Mouse (Mus musculus): Measurements from ENCODE around the gene Pdhx. TPM values are rescaled to one million over a fixed set of nuclear protein-coding genes. Genes with fewer than 3 reads are reported as not detected.

Gene Pdhx
- total RNA-seq, 2 experiments from 2014 or later: 53.7 to 55.5 TPM

DNA sequence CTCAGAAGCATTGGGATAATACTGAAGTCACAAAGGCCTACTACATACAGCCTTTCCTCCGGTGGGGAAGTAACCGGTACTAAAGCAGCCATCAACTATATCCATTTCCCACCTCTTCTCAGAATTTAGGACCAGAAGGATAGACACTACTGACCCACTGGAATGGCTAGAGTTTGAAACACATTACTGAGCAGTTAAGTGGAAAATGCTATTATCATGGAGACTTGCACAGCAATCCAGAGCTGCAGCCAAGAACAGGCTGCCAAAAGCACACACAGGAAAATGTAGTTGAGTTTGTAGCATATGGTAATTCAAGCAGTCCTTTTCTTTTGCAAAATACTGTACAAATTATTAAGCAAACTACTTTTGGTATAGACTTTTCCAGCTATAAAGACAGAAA, 28.0 kb downstream of the Pdhx start:
- H3K4me3 ChIP-seq: no peak overlapping the region

GRCm38 (mm10) chr2:103040896-103041295, 32.4 kb downstream of the Pdhx start:
- TF ChIP-seq CTCF (conservative IDR thresholded peaks at IDR 0.05): no peak
- H3K4me3 ChIP-seq: no peak overlapping the region
- DNase-seq (ENCODE audit: low spot score in 2 of 2): no peak
- H3K27ac ChIP-seq: no peak overlapping the region

More for the DNA sequence above, 28.0 kb downstream of the Pdhx start:
- no peak overlapping the region for H3K27ac ChIP-seq
- TF ChIP-seq CTCF (conservative IDR thresholded peaks at IDR 0.05): no peak
- DNase-seq (ENCODE audit: low spot score in 2 of 2): no peak

DNA sequence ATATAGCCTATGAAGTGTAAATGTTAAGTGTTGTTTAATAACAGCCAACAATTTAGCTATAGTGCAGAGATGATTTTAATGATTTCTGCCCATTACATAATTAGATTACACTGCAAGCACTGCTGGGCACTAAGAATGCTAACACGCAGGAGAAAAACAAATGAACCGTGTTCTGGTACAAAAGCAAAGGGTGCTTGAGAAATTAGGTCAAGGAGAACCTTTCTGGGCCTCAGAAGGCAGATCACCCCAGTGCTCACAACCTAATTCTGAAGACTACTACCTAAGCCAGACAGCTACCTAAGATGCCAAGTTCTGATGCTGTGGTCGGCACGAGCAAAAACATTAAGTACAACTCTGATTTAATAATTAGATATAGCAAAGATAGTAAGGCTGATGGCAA, 35.5 kb downstream of the Pdhx start:
- Histone ChIP-seq H3K27ac (no peak overlapping the region), H3K4me3 (no peak overlapping the region)
- no peak for TF ChIP-seq CTCF (conservative IDR thresholded peaks at IDR 0.05)
- DNase-seq (ENCODE audit: low spot score in 2 of 2): no peak

DNA sequence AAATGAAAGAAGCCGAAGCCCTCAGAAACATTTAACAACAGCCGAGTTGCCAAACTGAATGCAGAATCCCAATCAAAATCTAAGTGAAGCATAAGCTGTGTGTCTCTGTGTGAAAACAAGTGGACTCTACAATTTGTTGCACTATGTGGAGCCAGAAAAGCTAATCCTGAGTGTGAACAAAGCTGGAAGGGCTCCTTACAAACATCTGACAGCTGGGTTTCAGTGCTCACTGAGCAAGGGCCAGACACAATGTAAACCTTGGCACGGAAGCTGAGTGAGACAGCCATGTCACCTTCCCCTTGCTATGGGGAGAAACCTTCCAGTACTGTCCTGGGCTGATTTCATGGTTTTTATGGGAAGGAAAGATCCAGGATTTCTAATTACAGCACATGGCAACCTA, 50.6 kb downstream of the Pdhx start:
- H3K27ac ChIP-seq: peak overlapping the region; percentile 41; the same call in 1 of the 2 replicates
- no peak for TF ChIP-seq CTCF (conservative IDR thresholded peaks at IDR 0.05)
- DNase-seq (ENCODE audit: low spot score in 2 of 2): no peak
- no peak overlapping the region for H3K4me3 ChIP-seq

GRCm38 (mm10) chr2:103020191-103020987, 52.9 kb downstream of the Pdhx start:
- no peak overlapping the region for H3K27ac ChIP-seq
- no peak for TF ChIP-seq CTCF (conservative IDR thresholded peaks at IDR 0.05)
- H3K4me3 ChIP-seq: no peak overlapping the region
- peak in 1 of 2 experiments; percentile 23 for DNase-seq (ENCODE audit: low spot score in 2 of 2)

- Histone ChIP-seq H3K4me3 (no peak overlapping the region), H3K27ac (no peak overlapping the region)
- TF ChIP-seq CTCF (conservative IDR thresholded peaks at IDR 0.05): peak; percentile 79
- peak in 1 of 2 experiments; percentile 13 for DNase-seq (ENCODE audit: low spot score in 2 of 2)
Observed at GRCm38 (mm10) chr2:103018817-103019494, 54.4 kb downstream of the Pdhx start.

- Histone ChIP-seq H3K27ac (no peak overlapping the region), H3K4me3 (no peak overlapping the region)
- TF ChIP-seq CTCF (conservative IDR thresholded peaks at IDR 0.05): no peak
- DNase-seq (ENCODE audit: low spot score in 2 of 2): peak in 1 of 2 experiments; percentile 7
Observed at GRCm38 (mm10) chr2:103017391-103017824, 55.9 kb downstream of the Pdhx start.

GRCm38 (mm10) chr2:103016089-103016488, 57.2 kb downstream of the Pdhx start:
- no peak for TF ChIP-seq CTCF (conservative IDR thresholded peaks at IDR 0.05)
- DNase-seq (ENCODE audit: low spot score in 2 of 2): no peak
- no peak overlapping the region for H3K4me3 ChIP-seq

GRCm38 (mm10) chr2:103012782-103013575, 60.3 kb downstream of the Pdhx start:
- no peak overlapping the region for H3K27ac ChIP-seq
- TF ChIP-seq CTCF (conservative IDR thresholded peaks at IDR 0.05): peak; percentile 62
- no peak for DNase-seq (ENCODE audit: low spot score in 2 of 2)
- H3K4me3 ChIP-seq: no peak overlapping the region

More at GRCm38 (mm10) chr2:103016089-103016488, 57.2 kb downstream of the Pdhx start:
- H3K27ac ChIP-seq: no peak overlapping the region

- Histone ChIP-seq H3K4me3 (no peak overlapping the region), H3K27ac (no peak overlapping the region)
- TF ChIP-seq CTCF (conservative IDR thresholded peaks at IDR 0.05): no peak
- no peak for DNase-seq (ENCODE audit: low spot score in 2 of 2)
Observed at GRCm38 (mm10) chr2:103008221-103008620, 65.1 kb downstream of the Pdhx start.

DNA sequence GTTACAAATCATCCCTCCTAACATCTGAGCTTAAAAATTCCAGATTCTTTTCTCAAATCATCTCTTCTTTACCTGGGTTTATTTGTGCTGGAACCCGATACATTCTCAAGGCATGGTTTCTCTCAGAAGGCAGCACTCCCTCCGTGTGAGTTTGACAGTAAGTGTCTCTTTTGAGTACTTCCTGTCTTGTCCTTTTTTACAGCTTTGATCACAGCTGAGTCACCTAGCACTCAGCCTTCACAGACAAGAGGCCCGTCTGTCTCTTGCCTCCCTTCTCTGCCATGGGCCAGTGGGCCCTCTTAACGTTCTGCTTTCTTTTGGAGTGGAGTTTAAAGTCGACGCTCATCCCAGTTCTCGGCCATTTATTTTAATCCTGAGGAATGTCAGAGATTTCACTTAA, 68.7 kb downstream of the Pdhx start:
- H3K27ac ChIP-seq: no peak overlapping the region
- no peak for DNase-seq (ENCODE audit: low spot score in 2 of 2)
- no peak overlapping the region for H3K4me3 ChIP-seq
- TF ChIP-seq CTCF (conservative IDR thresholded peaks at IDR 0.05): no peak

DNA sequence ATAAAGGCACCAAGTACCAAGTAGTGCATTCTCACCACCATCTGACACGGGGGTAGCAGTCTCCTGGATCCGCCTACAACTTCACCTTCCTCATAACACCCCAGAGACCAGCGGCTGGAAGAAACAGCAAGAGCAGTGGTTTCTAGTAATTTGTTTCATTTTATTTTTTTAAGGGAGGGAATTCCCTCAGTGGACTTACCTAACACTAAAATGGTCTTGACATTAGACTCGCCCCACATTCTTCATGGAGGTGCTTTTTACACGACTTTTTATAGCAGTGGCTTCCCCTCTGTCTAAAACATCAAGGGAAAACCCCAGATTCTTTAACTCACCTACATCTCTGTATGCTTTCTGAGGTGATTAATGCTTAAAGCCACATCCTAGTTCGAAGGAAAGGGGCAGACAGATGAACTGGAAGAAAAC, 74.1 kb downstream of the Pdhx start:
- DNase-seq (ENCODE audit: low spot score in 2 of 2): no peak
- no peak overlapping the region for H3K4me3 ChIP-seq
- no peak overlapping the region for H3K27ac ChIP-seq
- no peak for TF ChIP-seq CTCF (conservative IDR thresholded peaks at IDR 0.05)

DNA sequence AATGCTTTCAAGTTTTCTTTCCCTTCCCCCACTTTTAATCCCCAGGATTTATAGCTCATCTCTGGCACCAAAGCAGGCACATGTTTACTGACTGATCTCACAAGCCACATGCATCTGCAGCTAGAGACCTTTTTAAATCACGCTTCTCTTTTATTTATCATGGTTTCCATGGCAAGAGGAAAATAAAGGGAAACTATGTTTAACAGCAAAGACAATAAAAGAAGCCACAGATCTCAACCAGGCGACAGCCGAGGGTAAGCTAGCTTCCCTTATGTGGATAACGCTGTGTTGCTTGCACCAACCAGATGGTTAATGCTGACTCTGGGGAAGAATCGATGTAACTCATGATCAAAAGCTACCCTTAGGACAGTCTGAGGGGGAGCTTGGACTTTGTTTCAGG, 75.0 kb downstream of the Pdhx start:
- TF ChIP-seq CTCF (conservative IDR thresholded peaks at IDR 0.05): no peak
- H3K4me3 ChIP-seq: no peak overlapping the region
- no peak overlapping the region for H3K27ac ChIP-seq
- DNase-seq (ENCODE audit: low spot score in 2 of 2): no peak
